Mouse (Mus musculus): ENCODE measurements around the gene Bicdl2. TPM values are rescaled to one million over a fixed set of nuclear protein-coding genes. Genes with fewer than 3 reads are reported as not detected.

Bicdl2 gene
- polyA plus RNA-seq (2017; shearing (Covaris generic)): not detected

GRCm38 (mm10) chr17:23660117-23660875 lies at the start of gene Bicdl2:
TSS of gene Bicdl2 (plus strand) at chr17:23660506.

GRCm38 (mm10) chr17:23644613-23645495 lies 15.5 kb upstream of the Bicdl2 start, which contains the start of gene Mmp25:
TSS of gene Mmp25 (minus strand) at chr17:23645277.

GRCm38 (mm10) chr17:23673424-23674073 lies 13.2 kb downstream of the Bicdl2 start, which contains the start of the genes Hcfc1r1 and Thoc6:
TSS of gene Hcfc1r1 (plus strand) at chr17:23673596.
TSS of gene Thoc6 (minus strand) at chr17:23673882.

GRCm38 (mm10) chr17:23677236-23677679 lies 17.0 kb downstream of the Bicdl2 start, which contains the start of gene Tnfrsf12a:
TSS of gene Tnfrsf12a (minus strand) at chr17:23677468.

GRCm38 (mm10) chr17:23679127-23679835 lies 19.0 kb downstream of the Bicdl2 start, which contains the start of gene Cldn6:
TSS of gene Cldn6 (plus strand) at chr17:23679249.

GRCm38 (mm10) chr17:23683856-23684672 lies 23.8 kb downstream of the Bicdl2 start, which contains the start of gene Cldn9:
TSS of gene Cldn9 (minus strand) at chr17:23684026.

Other genes with a start within 250 kb of the Bicdl2 start
- not detected for gene Vmn2r117, start 180.8 kb upstream of the Bicdl2 start, polyA plus RNA-seq (2017; shearing (Covaris generic))
- 7.3 TPM for gene Zfp213, start 96.3 kb upstream of the Bicdl2 start, polyA plus RNA-seq (2017; shearing (Covaris generic))
- not detected for gene Zfp13, start 61.0 kb upstream of the Bicdl2 start, polyA plus RNA-seq (2017; shearing (Covaris generic))
- gene Zscan10, start 59.6 kb upstream of the Bicdl2 start, polyA plus RNA-seq (2017; shearing (Covaris generic)): 4.2 TPM
- 1.5 TPM for gene Mmp25, start 15.2 kb upstream of the Bicdl2 start, polyA plus RNA-seq (2017; shearing (Covaris generic))
- gene Hcfc1r1, start 13.1 kb downstream of the Bicdl2 start, polyA plus RNA-seq (2017; shearing (Covaris generic)): 57.1 TPM
- gene Thoc6, start 13.4 kb downstream of the Bicdl2 start, polyA plus RNA-seq (2017; shearing (Covaris generic)): 31.2 TPM
- 13.4 TPM for gene Tnfrsf12a, start 17.0 kb downstream of the Bicdl2 start, polyA plus RNA-seq (2017; shearing (Covaris generic))
- gene Cldn6, start 18.7 kb downstream of the Bicdl2 start, polyA plus RNA-seq (2017; shearing (Covaris generic)): not detected
- gene Cldn9, start 23.5 kb downstream of the Bicdl2 start, polyA plus RNA-seq (2017; shearing (Covaris generic)): not detected
- gene 1520401A03Rik, start 62.3 kb downstream of the Bicdl2 start, polyA plus RNA-seq (2017; shearing (Covaris generic)): 0.13 TPM
- gene Pkmyt1, start 65.8 kb downstream of the Bicdl2 start, polyA plus RNA-seq (2017; shearing (Covaris generic)): 57.9 TPM
- 3.5 TPM for gene Paqr4, start 80.4 kb downstream of the Bicdl2 start, polyA plus RNA-seq (2017; shearing (Covaris generic))
- gene Kremen2, start 85.3 kb downstream of the Bicdl2 start, polyA plus RNA-seq (2017; shearing (Covaris generic)): 2.8 TPM
- 34.0 TPM for gene Flywch1, start 111.1 kb downstream of the Bicdl2 start, polyA plus RNA-seq (2017; shearing (Covaris generic))
- gene Flywch2, start 125.6 kb downstream of the Bicdl2 start, polyA plus RNA-seq (2017; shearing (Covaris generic)): 4.1 TPM
- gene Srrm2, start 130.0 kb downstream of the Bicdl2 start, polyA plus RNA-seq (2017; shearing (Covaris generic)): 994 TPM
- 395 TPM for gene Elob, start 168.6 kb downstream of the Bicdl2 start, polyA plus RNA-seq (2017; shearing (Covaris generic))
- gene Prss33, start 175.6 kb downstream of the Bicdl2 start, polyA plus RNA-seq (2017; shearing (Covaris generic)): 0.35 TPM
- not detected for gene Prss32, start 183.3 kb downstream of the Bicdl2 start, polyA plus RNA-seq (2017; shearing (Covaris generic))
- 4.6 TPM for gene Prss41, start 183.7 kb downstream of the Bicdl2 start, polyA plus RNA-seq (2017; shearing (Covaris generic))
- gene Prss21, start 207.6 kb downstream of the Bicdl2 start, polyA plus RNA-seq (2017; shearing (Covaris generic)): not detected
- gene Dcpp1, start 220.4 kb downstream of the Bicdl2 start, polyA plus RNA-seq (2017; shearing (Covaris generic)): not detected
- gene Dcpp2, start 220.4 kb downstream of the Bicdl2 start, polyA plus RNA-seq (2017; shearing (Covaris generic)): not detected